8 mouse cellular contexts compared by ENCODE assay signal in the genomic region with DNA sequence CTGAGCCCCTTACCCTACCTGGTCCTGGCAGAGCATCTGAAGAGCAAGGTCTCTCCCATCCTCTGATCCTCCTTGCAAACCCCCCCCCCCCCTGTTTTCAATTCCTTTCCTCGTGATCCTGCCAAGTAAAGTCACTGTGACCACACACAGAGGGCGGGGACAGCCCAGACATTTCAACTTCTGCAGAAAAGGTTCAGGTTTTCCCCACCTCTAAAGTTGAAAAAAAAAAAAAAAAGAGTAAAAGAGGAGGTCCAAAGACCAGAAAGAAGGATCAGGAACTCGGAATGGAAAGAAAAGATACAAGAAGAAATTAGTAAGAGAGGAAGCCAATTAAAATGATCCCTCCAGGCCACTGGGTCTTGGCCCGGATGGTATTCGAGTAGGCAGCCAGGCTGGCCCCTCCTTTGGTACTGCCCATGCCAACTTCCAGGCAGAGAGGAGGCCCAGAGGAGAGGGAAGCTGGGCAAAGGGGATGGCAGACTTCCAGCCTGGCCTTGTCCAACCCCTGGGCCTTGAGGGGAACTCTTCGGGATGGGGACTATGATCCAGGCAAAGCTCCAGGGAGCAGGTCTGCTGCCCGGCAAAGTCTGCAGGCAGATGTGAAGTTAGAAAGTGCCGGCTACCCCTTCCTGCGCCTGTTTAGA. TPM values are rescaled to one million over a fixed set of nuclear protein-coding genes. Genes with fewer than 3 reads are reported as not detected.
DNase-seq lines count a peak whose midpoint lies in the region; ATAC-seq and TF ChIP-seq lines count a peak whose summit lies in the region.

Gene Stat5a (plus strand): TSS at position 417 of the 644 bp plus-strand sequence.

- peaks cover 13% of the 10 kb centered on the region for H3K4me1 ChIP-seq in cerebellum, adult 2 months (ENCODE audit: control insufficient read depth, insufficient read depth, low read length)
- H3K4me1 ChIP-seq in intestine, embryonic 14.5 days (replicated peaks; ENCODE audit: control insufficient read depth, insufficient read depth, low read length) = peaks cover 4% of the 10 kb centered on the region; the same call in 1 of the 2 replicates
- peaks cover 4% of the 10 kb centered on the region; the same call in 1 of the 2 replicates for H3K4me1 ChIP-seq in limb, embryonic 11.5 days (ENCODE audit: control insufficient read depth, insufficient read depth, low read length)
- H3K4me1 ChIP-seq in midbrain, embryonic 13.5 days (replicated peaks) = peaks cover 11% of the 10 kb centered on the region; the same call in 1 of the 2 replicates

- peak within 1 kb of the TSS; percentile 47 for H3K9ac ChIP-seq in intestine, embryonic 14.5 days (ENCODE audit: low read length)
- peak within 1 kb of the TSS; percentile 47; the same call in 1 of the 2 replicates for H3K9ac ChIP-seq in limb, embryonic 11.5 days (ENCODE audit: low read length)
- H3K9ac ChIP-seq in midbrain, embryonic 13.5 days (replicated peaks) = peak within 1 kb of the TSS; percentile 53

- H3K27ac ChIP-seq in cerebellum, adult 2 months (ENCODE audit: insufficient read depth, low read length) = no peak within 1 kb of the TSS
- H3K27ac ChIP-seq in intestine, embryonic 14.5 days (ENCODE audit: low read depth) = no peak within 1 kb of the TSS
- H3K27ac ChIP-seq in limb, embryonic 11.5 days (replicated peaks; ENCODE audit: low read depth, low read length) = no peak within 1 kb of the TSS
- no peak within 1 kb of the TSS for H3K27ac ChIP-seq in midbrain, embryonic 13.5 days

- no peak for TF ChIP-seq CTCF in cerebellum, adult 2 months (IDR thresholded peaks at IDR 0.05; ENCODE audit: borderline replicate concordance, insufficient read depth, low read depth, low read length)

- DNase-seq in cerebellum, adult 2 months = peak; percentile 27 to 54
- no peak for DNase-seq in cerebellum, adult 9-10 months
- peak; percentile 59 for DNase-seq in cerebellum, adult 9-11 months
- peak; percentile 84 for DNase-seq in gonadal fat pad, adult 2 months (ENCODE audit: low read depth)
- no peak for DNase-seq in intestine, embryonic 14.5 days (ENCODE audit: low spot score)
- no peak for DNase-seq in limb, embryonic 11.5 days (ENCODE audit: low spot score)
- peak; percentile 72 for DNase-seq in testis, postnatal 10 days (ENCODE audit: low spot score)

- peak within 1 kb of the TSS; percentile 67 for H3K4me2 ChIP-seq in intestine, embryonic 14.5 days (ENCODE audit: low read length)
- peak within 1 kb of the TSS; percentile 73 for H3K4me2 ChIP-seq in limb, embryonic 11.5 days (ENCODE audit: low read depth, severe bottlenecking)
- H3K4me2 ChIP-seq in midbrain, embryonic 13.5 days (replicated peaks) = peak within 1 kb of the TSS; percentile 62

- ATAC-seq in intestine, embryonic 14.5 days (replicated peaks; ENCODE audit: low FRiP score, low TSS enrichment, low read depth) = no peak
- ATAC-seq in limb, embryonic 11.5 days (ENCODE audit: insufficient number of reproducible peaks, low FRiP score, low TSS enrichment, low read depth) = no peak
- ATAC-seq in midbrain, embryonic 13.5 days = no peak

- WGBS in cerebellum, adult 2 months = 56% methylated on average over 9 of the region's 9 CpGs
- 60% methylated on average over 9 of the region's 9 CpGs for WGBS in intestine, embryonic 14.5 days
- 54% methylated on average over 9 of the region's 9 CpGs for WGBS in limb, embryonic 11.5 days
- WGBS in midbrain, embryonic 13.5 days = 68% methylated on average over 9 of the region's 9 CpGs

- H3K9me3 ChIP-seq in intestine, embryonic 14.5 days (ENCODE audit: control insufficient read depth, low read length) = no peaks in the 10 kb centered on the region
- H3K9me3 ChIP-seq in limb, embryonic 11.5 days (ENCODE audit: control insufficient read depth, low read length) = no peaks in the 10 kb centered on the region
- no peaks in the 10 kb centered on the region for H3K9me3 ChIP-seq in midbrain, embryonic 13.5 days

- peak within 1 kb of the TSS; percentile 17 for H3K4me3 ChIP-seq in cerebellum, adult 2 months (replicated peaks; ENCODE audit: insufficient read depth, low read depth, low read length)
- peak within 1 kb of the TSS; percentile 49 for H3K4me3 ChIP-seq in intestine, embryonic 14.5 days (ENCODE audit: low read depth, low read length)
- H3K4me3 ChIP-seq in limb, embryonic 11.5 days (ENCODE audit: low read depth, low read length) = peak within 1 kb of the TSS; percentile 51
- H3K4me3 ChIP-seq in midbrain, embryonic 13.5 days (replicated peaks) = peak within 1 kb of the TSS; percentile 44

- H3K36me3 ChIP-seq in intestine, embryonic 14.5 days (ENCODE audit: control insufficient read depth, insufficient read depth, low read length) = no peaks in the 10 kb centered on the region
- no peaks in the 10 kb centered on the region for H3K36me3 ChIP-seq in limb, embryonic 11.5 days (ENCODE audit: control insufficient read depth, insufficient read depth, low read length)
- H3K36me3 ChIP-seq in midbrain, embryonic 13.5 days = no peaks in the 10 kb centered on the region

- no peaks in the 10 kb centered on the region for H3K27me3 ChIP-seq in cerebellum, adult 2 months (ENCODE audit: control insufficient read depth, insufficient read depth, low read length)
- no peaks in the 10 kb centered on the region for H3K27me3 ChIP-seq in intestine, embryonic 14.5 days (replicated peaks; ENCODE audit: control insufficient read depth, insufficient read depth, low read length)
- H3K27me3 ChIP-seq in limb, embryonic 11.5 days (ENCODE audit: control insufficient read depth, insufficient read depth, low read length) = peaks cover 9% of the 10 kb centered on the region; the same call in 1 of the 2 replicates
- H3K27me3 ChIP-seq in midbrain, embryonic 13.5 days = peaks cover 76% of the 10 kb centered on the region

- TF ChIP-seq POLR2A in cerebellum, adult 2 months (IDR thresholded peaks at IDR 0.05; ENCODE audit: borderline replicate concordance, insufficient read depth, low read length) = no peak

RNA-seq across cellular contexts. Expression of gene Stat5a, which starts in this region (rescaled TPM):
- polyA plus RNA-seq in cerebellum, adult 2 months (2012; rRNA removed) = 3.0 and 4.0 TPM in 2 replicates
- polyA plus RNA-seq in gonadal fat pad, adult 2 months (2012; rRNA removed) = 44.0 and 51.7 TPM in 2 replicates
- polyA plus RNA-seq in intestine, embryonic 14.5 days (2014; fragmentation: Nextera tagmentation; extraction: Ambion mirVana) = 5.3 and 5.5 TPM in 2 replicates
- 1.9 and 2.0 TPM in 2 replicates for polyA plus RNA-seq in limb, embryonic 11.5 days (2014; fragmentation: Nextera tagmentation; extraction: Ambion mirVana)
- polyA plus RNA-seq in midbrain, embryonic 13.5 days (2015; fragmentation: Nextera tagmentation; extraction: Ambion mirVana) = 1.3 and 1.7 TPM in 2 replicates

Comparison
In these comparisons a context has a peak if more than half of its experiments do, and no peak if none do; other contexts are left out.
1. DNase-seq: peak in cerebellum, adult 2 months (2 of 2), cerebellum, adult 9-11 months (single experiment), gonadal fat pad, adult 2 months (single experiment) and testis, postnatal 10 days (single experiment); none in cerebellum, adult 9-10 months (single experiment), intestine, embryonic 14.5 days (single experiment) and limb, embryonic 11.5 days (single experiment).
2. Peak in every context shown above with its lines, with median percentiles within 50 percentile points of each other: H3K4me3 ChIP-seq, H3K4me2 ChIP-seq and H3K9ac ChIP-seq.